Mouse (Mus musculus) embryonic fibroblast, embryonic 13.5 days (primary cell): Measurements from ENCODE around the gene E2f2.

ENCODE experiments used
- CTCF ChIP-seq: IDR thresholded peaks from 2 replicates; pipeline ENCODE4 v1.5.1; 2011; ENCODE audit warnings: mild to moderate bottlenecking, control low read depth, low read length, moderate library complexity, borderline replicate concordance; ENCODE audit not compliant: insufficient read depth
- POLR2A ChIP-seq: IDR thresholded peaks from 2 replicates; pipeline ENCODE4 v1.6.1; 2011; ENCODE audit warnings: low read depth, mild to moderate bottlenecking, control low read depth, low read length, moderate library complexity

GRCm38 (mm10) chr4:136240955-136241354 lies 68.8 kb downstream of the E2f2 start:
- TF ChIP-seq POLR2A, result no peak
- no peak for TF ChIP-seq CTCF
